Mouse (Mus musculus): ENCODE data around the gene Cep112. TPM values are rescaled to one million over a fixed set of nuclear protein-coding genes. Genes with fewer than 3 reads are reported as not detected.
"Not testable (repeated sequence)": the region's sequence is repeated elsewhere in the genome, so short reads cannot be mapped to it uniquely, and the experiment has no call there.

The Cep112 gene
- polyA plus RNA-seq, 1 experiment from 2014 or later = 13.3 TPM

DNA sequence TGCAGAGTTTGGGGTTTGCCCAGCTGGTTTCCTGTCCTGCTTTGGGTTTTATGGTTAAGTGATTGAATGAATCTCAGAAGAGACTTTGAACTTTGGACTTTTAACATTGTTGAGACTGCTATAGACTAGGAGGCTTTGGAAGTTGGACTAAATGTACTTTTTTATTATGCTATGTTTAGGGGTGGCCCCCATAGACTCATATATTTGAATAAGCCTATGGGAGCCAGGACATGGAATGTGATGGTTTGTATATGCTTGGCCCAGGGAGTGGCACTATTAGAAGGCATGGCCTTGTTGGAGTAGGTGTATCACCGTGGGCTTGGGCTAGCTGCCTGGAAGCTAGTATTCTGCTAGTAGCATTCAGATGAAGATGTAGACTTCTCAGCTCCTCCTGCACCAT, 446.3 kb downstream of the Cep112 start:
- not testable (repeated sequence) for H3K4me2 ChIP-seq; H3K36me3 ChIP-seq; H3K4me1 ChIP-seq (replicated peaks); H3K4me3 ChIP-seq; H3K9me3 ChIP-seq; H3K9ac ChIP-seq; H3K27me3 ChIP-seq; ATAC-seq (ENCODE audit: low FRiP score, low read depth); H3K27ac ChIP-seq (replicated peaks)
- WGBS = 88% methylated on average over 1 of the region's 1 CpGs

DNA sequence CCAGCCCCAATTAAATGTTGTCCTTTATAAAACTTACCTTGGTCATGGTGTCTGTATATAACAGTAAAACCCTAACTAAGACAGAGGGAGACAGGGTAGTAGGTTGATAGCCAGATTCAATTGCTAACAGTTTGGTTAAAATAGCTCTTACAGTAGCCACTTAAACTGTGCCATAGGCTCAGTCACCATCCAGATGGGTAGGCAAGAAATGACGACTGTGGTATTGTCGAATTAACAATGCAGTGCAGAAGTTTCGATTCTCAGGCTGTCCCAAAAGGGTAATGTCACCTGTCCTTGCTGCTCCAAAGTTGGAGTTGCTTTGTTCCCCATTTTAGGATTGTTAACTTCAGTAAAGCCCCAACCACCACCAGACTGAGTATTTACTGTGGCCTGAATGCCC, 446.8 kb downstream of the Cep112 start:
- Histone ChIP-seq H3K4me2 (no peak overlapping the region), H3K36me3 (no peaks in the 10 kb centered on the region), H3K27ac (replicated peaks) (no peak overlapping the region), H3K9ac (no peak overlapping the region), H3K4me3 (no peak overlapping the region), H3K27me3 (no peaks in the 10 kb centered on the region), H3K9me3 (no peaks in the 10 kb centered on the region), H3K4me1 (replicated peaks) (no peaks in the 10 kb centered on the region)
- no peak for ATAC-seq (ENCODE audit: low FRiP score, low read depth)
- WGBS = 89% methylated on average over 3 of the region's 3 CpGs

DNA sequence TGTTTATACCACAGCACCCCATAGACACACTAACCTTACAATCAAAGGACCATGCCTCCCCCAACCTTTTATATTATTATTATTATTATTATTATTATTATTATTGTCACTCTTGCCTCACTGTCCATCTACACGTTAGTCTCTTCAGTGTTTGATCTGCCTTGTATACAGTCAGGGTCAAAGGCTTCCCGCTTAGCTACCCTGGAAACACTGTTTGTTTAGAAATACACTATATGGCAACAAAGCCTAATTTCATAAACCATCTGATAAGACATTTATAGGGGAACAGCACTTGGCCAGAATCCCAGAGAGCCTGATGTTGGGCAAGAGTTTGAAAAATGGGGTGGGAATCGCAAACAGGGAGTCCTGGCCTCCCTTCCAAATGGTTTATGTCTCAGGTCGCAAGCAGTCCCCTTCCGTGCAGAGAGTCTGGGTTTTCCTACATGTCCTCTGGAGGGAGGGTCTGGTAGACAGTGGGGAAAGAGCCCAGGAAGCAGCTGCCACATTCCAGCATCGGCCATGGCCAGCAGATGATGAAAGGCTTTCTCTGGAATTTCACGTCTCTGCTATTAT, 451.7 kb downstream of the Cep112 start:
- H3K9ac ChIP-seq = no peak overlapping the region
- no peak for ATAC-seq (ENCODE audit: low FRiP score, low read depth)
- H3K27ac ChIP-seq (replicated peaks) = no peak overlapping the region
- no peak overlapping the region for H3K4me2 ChIP-seq
- H3K9me3 ChIP-seq = no peaks in the 10 kb centered on the region
- WGBS = 84% methylated on average over 7 of the region's 7 CpGs
- no peaks in the 10 kb centered on the region for H3K4me1 ChIP-seq (replicated peaks)
- no peaks in the 10 kb centered on the region for H3K36me3 ChIP-seq
- H3K4me3 ChIP-seq = no peak overlapping the region
- no peaks in the 10 kb centered on the region for H3K27me3 ChIP-seq

DNA sequence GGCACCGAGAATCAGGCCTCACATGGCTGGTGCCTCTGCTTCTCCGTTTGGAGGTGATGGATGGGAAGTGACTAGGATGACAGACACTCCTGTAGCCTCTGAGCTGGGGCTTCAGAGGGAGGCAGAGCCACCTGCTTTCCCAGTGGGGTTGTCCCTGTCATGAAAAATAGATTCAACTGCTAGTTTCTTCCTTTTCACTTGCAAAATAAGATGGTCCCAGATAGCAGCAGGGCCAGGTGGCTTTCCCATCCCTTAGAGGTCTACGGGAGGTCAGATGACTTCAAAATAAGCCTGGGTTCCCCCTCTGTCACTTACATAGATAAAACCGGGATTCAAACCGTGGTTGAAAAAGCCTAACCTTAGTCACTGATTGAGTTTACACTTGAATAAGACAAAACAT, 452.5 kb downstream of the Cep112 start:
- no peak for ATAC-seq (ENCODE audit: low FRiP score, low read depth)
- WGBS = 72% methylated on average over 5 of the region's 5 CpGs
- Histone ChIP-seq H3K9me3 (no peaks in the 10 kb centered on the region), H3K4me3 (no peak overlapping the region), H3K4me2 (no peak overlapping the region), H3K4me1 (replicated peaks) (no peaks in the 10 kb centered on the region), H3K36me3 (no peaks in the 10 kb centered on the region), H3K9ac (no peak overlapping the region), H3K27ac (replicated peaks) (no peak overlapping the region), H3K27me3 (no peaks in the 10 kb centered on the region)

DNA sequence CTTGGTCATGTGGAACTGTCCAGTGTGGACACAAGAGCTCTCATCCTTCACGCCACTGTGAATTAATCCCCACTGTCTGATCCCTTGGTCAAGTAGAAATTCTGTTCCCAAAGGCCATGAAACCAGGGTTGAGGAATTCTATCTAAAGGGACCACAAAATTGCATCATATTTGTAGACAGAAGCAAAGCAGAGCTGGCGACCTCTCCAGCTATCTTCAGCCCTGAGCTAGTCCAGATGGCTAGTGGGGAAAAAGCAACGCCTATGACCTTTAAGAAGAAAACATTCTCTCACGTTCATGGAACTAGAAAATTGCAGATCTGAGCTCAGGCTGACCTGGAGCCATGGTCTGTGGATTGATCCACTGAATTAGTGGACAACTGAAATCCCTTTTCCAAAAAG, 455.6 kb downstream of the Cep112 start:
- no peak overlapping the region for H3K27ac ChIP-seq (replicated peaks)
- no peaks in the 10 kb centered on the region for H3K9me3 ChIP-seq
- no peak overlapping the region for H3K9ac ChIP-seq

DNA sequence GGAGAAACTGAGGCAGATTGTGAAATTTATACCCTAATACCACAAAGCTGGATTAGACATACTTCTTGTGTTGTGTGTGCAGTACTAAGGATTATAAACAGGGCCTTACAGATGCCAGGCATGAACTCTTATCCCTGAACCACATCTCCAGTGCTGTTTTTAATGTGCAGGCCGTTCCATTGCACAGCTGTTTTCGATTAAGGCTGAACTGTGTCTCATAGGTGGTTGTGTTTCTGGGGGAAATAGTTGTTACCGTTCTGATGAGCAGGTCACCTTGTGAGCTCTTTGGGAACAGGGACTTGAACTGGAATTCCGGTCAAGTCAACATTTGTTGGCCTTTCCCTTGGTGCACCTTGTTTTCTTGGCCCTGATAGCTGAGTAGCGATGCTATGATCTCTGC, 456.7 kb downstream of the Cep112 start:
- WGBS = 95% methylated on average over 5 of the region's 5 CpGs
- no peak overlapping the region for H3K4me3 ChIP-seq
- H3K27me3 ChIP-seq = no peaks in the 10 kb centered on the region
- H3K27ac ChIP-seq (replicated peaks) = no peak overlapping the region
- H3K4me1 ChIP-seq (replicated peaks) = peaks cover 5% of the 10 kb centered on the region; the same call in 1 of the 2 replicates
- no peaks in the 10 kb centered on the region for H3K9me3 ChIP-seq
- no peak for ATAC-seq (ENCODE audit: low FRiP score, low read depth)
- H3K9ac ChIP-seq = no peak overlapping the region
- no peak overlapping the region for H3K4me2 ChIP-seq
- H3K36me3 ChIP-seq = no peaks in the 10 kb centered on the region

More for the DNA sequence above, 455.6 kb downstream of the Cep112 start:
- no peak for ATAC-seq (ENCODE audit: low FRiP score, low read depth)
- Histone ChIP-seq H3K4me2 (no peak overlapping the region), H3K4me3 (no peak overlapping the region), H3K36me3 (no peaks in the 10 kb centered on the region), H3K27me3 (no peaks in the 10 kb centered on the region), H3K4me1 (replicated peaks) (peaks cover 2% of the 10 kb centered on the region; the same call in 1 of the 2 replicates)
- WGBS = 83% methylated on average over 4 of the region's 4 CpGs

DNA sequence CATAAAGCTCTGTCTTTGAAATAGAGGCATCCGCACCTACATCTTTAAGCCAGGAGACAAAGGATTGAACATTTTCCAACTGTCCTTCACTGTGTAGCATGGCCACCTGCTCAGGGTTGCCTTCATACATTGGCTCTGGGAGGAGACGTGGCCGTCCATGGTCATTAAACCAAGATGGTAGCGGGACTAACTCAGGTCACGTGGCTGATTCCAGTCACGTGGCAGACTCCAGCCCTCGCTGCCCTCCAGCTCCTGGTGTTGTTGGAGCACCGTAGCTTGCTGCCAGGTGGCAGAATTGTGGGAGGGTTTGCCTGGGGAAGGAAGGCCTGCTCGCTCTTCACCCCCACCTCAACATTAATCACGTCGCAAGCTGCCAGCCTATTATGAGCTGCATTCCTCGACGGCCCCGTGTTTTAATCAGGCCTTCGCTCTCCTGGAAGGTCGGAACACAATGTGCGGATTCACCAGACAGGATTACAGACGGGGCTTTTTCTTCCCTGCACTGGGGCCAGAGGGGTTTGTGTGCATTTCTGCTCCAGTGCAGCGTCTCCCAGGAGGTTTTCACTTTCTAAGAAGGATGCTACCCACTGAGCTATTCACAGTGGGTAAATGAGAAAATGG, 460.4 kb downstream of the Cep112 start:
- WGBS = 33% methylated on average over 19 of the region's 19 CpGs
- no peaks in the 10 kb centered on the region for H3K27me3 ChIP-seq
- H3K4me2 ChIP-seq = no peak overlapping the region
- H3K9ac ChIP-seq = no peak overlapping the region
- H3K4me3 ChIP-seq = no peak overlapping the region
- H3K9me3 ChIP-seq = no peaks in the 10 kb centered on the region
- no peaks in the 10 kb centered on the region for H3K36me3 ChIP-seq
- peaks cover 12% of the 10 kb centered on the region for H3K4me1 ChIP-seq (replicated peaks)
- no peak; the same call in 1 of the 2 replicates for ATAC-seq (ENCODE audit: low FRiP score, low read depth)
- H3K27ac ChIP-seq (replicated peaks) = no peak overlapping the region

DNA sequence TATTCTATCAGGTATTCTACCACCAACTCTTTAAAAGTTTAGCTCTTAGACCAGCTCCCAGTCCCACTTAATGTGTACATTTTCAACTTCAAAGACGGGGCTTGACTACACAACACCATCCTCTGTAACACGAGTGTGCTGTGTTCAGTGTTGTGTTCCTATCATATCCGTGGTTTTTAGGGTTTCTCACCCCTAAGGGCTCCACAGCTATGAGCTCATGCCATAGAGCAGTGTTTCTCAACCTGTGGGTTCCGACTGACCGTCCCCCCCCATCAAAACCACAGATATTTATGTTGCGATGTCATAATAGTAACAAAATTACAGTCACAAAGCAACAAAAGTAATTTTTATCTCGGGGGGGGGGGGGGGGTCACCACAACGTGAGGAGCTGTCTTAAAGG, 461.1 kb downstream of the Cep112 start:
- Histone ChIP-seq H3K9ac (no peak overlapping the region), H3K9me3 (no peaks in the 10 kb centered on the region), H3K27me3 (no peaks in the 10 kb centered on the region), H3K4me2 (no peak overlapping the region), H3K36me3 (no peaks in the 10 kb centered on the region), H3K4me3 (no peak overlapping the region), H3K4me1 (replicated peaks) (peaks cover 18% of the 10 kb centered on the region), H3K27ac (replicated peaks) (no peak overlapping the region)
- ATAC-seq (ENCODE audit: low FRiP score, low read depth) = no peak
- WGBS = 81% methylated on average over 8 of the region's 8 CpGs

DNA sequence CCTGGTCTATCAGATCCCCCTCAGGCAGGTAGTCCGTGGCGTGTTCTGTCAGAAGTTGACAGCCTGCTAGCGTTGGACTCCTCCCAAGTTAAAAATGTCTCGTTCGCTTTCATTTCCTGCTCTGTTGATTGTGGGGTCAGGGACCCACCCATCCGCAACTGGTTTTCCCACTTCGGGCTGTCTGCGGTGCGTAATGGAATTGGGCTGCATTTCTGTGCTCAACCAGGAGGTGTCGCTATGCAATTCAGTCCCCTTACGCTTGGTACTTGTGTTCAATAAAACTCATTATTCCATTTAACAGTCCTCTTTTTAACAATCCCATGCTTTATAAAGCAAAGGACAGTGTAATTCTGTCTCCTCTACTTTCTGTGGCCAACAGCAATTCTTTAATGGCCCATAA, 464.1 kb downstream of the Cep112 start:
- H3K27ac ChIP-seq (replicated peaks) = no peak overlapping the region
- ATAC-seq (ENCODE audit: low FRiP score, low read depth) = no peak

DNA sequence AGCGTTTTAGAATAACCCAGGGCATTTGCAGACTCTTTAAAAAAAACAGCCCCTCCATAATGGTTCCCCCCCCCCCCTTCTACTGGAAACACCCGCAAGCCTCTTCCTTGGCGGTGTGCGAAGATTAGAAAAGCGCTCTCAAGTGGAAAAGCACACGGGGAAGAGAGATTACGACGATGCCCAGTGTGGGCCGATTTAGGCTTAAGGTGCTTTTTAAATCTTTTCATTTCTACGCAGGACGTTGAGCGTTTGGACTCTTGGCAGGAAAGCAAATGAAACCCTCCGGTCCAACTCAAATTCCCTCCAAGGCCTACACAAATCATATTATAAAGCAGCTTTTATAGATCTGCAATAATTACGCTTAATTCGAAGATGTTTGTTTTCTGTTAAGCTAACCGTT, 465.6 kb downstream of the Cep112 start:
- H3K27me3 ChIP-seq = 0 out of 2 replicates have a peak, but pooled peaks cover 2% of the 10 kb centered on the region
- no peaks in the 10 kb centered on the region for H3K36me3 ChIP-seq
- H3K9me3 ChIP-seq = no peaks in the 10 kb centered on the region
- 15% methylated on average over 16 of the region's 16 CpGs for WGBS
- H3K9ac ChIP-seq = 0 out of 2 replicates have a peak overlapping the region, but pooled peaks have one; percentile 16
- H3K4me3 ChIP-seq = peak overlapping the region; percentile 34
- no peak for ATAC-seq (ENCODE audit: low FRiP score, low read depth)
- H3K4me2 ChIP-seq = peak overlapping the region; percentile 61
- peak overlapping the region; percentile 55 for H3K27ac ChIP-seq (replicated peaks)
- peaks cover 34% of the 10 kb centered on the region for H3K4me1 ChIP-seq (replicated peaks)

More for the DNA sequence above, 464.1 kb downstream of the Cep112 start:
- H3K27me3 ChIP-seq = 0 out of 2 replicates have a peak, but pooled peaks cover 2% of the 10 kb centered on the region
- H3K36me3 ChIP-seq = no peaks in the 10 kb centered on the region
- H3K4me1 ChIP-seq (replicated peaks) = peaks cover 33% of the 10 kb centered on the region
- H3K9ac ChIP-seq = no peak overlapping the region
- WGBS = 56% methylated on average over 11 of the region's 11 CpGs
- no peaks in the 10 kb centered on the region for H3K9me3 ChIP-seq
- H3K4me3 ChIP-seq = no peak overlapping the region
- no peak overlapping the region for H3K4me2 ChIP-seq

DNA sequence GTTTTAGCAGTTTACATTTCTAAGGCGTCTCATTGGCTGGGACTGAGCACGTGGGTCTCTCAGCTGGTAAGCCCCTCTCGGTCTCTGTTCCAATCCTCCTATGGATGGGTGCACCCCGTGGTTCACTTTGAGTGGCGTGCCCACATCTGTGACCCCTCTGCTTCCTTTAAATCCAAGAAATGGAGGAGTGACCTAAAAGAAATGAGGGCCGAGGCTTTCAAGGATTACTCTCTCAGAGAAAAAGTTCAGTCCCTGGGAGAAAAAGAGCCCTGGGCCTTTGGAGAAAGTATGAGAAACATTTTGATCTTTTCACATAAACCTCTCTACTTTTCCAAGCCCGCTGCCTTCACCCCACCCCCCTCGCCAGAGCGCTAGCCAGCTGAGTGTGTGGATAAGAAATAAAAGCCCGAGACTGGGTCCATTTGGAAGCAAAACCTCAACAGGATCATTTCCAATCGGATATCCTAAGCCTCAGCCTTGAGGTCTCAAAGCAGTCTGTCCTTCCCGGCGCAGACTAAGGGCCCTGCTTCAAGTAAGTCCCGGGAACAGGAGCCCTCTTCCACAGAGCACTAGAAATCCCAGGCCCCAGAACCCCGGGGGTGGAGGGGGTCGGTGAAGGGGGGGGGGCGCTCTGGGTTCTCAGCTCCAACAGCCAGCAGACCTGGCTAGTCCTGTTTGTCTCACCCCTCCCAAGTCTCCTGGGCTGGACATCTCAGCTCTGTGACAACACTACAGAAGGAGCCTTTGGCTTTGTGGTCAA, 466.3 kb downstream of the Cep112 start:
- Histone ChIP-seq H3K9ac (no peak overlapping the region; the same call in 1 of the 2 replicates), H3K4me1 (replicated peaks) (peaks cover 31% of the 10 kb centered on the region), H3K9me3 (no peaks in the 10 kb centered on the region), H3K4me2 (peak overlapping the region; percentile 61), H3K27ac (replicated peaks) (peak overlapping the region; percentile 66), H3K27me3 (0 out of 2 replicates have a peak, but pooled peaks cover 2% of the 10 kb centered on the region), H3K36me3 (no peaks in the 10 kb centered on the region), H3K4me3 (peak overlapping the region; percentile 34)
- 2% methylated on average over 17 of the region's 17 CpGs for WGBS
- peak; percentile 81 for ATAC-seq (ENCODE audit: low FRiP score, low read depth)

DNA sequence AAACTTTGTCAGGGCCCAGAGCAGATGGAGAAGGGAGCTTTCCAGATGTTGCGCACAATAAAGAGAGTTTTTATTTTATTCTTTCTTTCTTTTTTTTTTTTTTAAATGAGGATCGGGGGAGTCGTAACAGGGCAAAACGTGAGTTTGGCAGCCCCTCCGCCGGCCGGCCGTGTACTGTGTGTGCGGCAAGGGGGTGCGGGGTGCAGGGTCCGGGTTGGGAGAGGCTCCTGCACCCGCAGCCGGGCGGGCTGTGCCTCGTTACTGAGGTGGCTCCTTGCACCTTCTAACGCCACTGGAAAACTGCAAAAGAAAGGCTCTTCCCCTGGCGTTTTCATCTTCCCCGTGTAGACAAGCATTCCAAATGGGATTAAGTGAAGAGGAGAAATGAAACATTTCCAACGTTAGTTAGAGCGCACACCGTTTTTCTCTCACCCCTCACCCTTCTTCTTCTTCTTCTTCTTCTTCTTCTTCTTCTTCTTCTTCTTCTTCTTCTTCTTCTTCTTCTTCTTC, 466.9 kb downstream of the Cep112 start:
- 5% methylated on average over 21 of the region's 21 CpGs for WGBS
- 0 out of 2 replicates have a peak, but pooled peaks cover 2% of the 10 kb centered on the region for H3K27me3 ChIP-seq
- ATAC-seq (ENCODE audit: low FRiP score, low read depth) = no peak
- no peak overlapping the region for H3K9ac ChIP-seq
- peak overlapping the region; percentile 61 for H3K4me2 ChIP-seq
- no peaks in the 10 kb centered on the region for H3K36me3 ChIP-seq
- H3K27ac ChIP-seq (replicated peaks) = 0 out of 2 replicates have a peak overlapping the region, but pooled peaks have one; percentile 25
- H3K4me3 ChIP-seq = peak overlapping the region; percentile 34
- H3K4me1 ChIP-seq (replicated peaks) = peaks cover 31% of the 10 kb centered on the region
- no peaks in the 10 kb centered on the region for H3K9me3 ChIP-seq
